Mouse (Mus musculus): ENCODE data around the gene Otulin. TPM values are rescaled to one million over a fixed set of nuclear protein-coding genes. Genes with fewer than 3 reads are reported as not detected.

The Otulin gene
- polyA plus RNA-seq (2014; fragmentation: Illumina TruSeq; extraction: RNeasy Lipid Tissue Mini Kit (QIAGEN cat#74804); ENCODE audit: low read depth, low replicate concordance): 18.9 TPM

GRCm38 (mm10) chr15:27630601-27631383 is at the start of gene Otulin:
Gene Otulin (minus strand): TSS chr15:27630693.

Other genes with a start within 250 kb of the Otulin start
- 14.4 TPM for gene Ank, start 164.0 kb downstream of the Otulin start, polyA plus RNA-seq (2014; fragmentation: Illumina TruSeq; extraction: RNeasy Lipid Tissue Mini Kit (QIAGEN cat#74804); ENCODE audit: low read depth, low replicate concordance)
- gene Otulinl, start 50.9 kb upstream of the Otulin start, polyA plus RNA-seq (2014; fragmentation: Illumina TruSeq; extraction: RNeasy Lipid Tissue Mini Kit (QIAGEN cat#74804); ENCODE audit: low read depth, low replicate concordance): 3.5 TPM